9 mouse cellular contexts compared by ENCODE assay signal in the genomic region with DNA sequence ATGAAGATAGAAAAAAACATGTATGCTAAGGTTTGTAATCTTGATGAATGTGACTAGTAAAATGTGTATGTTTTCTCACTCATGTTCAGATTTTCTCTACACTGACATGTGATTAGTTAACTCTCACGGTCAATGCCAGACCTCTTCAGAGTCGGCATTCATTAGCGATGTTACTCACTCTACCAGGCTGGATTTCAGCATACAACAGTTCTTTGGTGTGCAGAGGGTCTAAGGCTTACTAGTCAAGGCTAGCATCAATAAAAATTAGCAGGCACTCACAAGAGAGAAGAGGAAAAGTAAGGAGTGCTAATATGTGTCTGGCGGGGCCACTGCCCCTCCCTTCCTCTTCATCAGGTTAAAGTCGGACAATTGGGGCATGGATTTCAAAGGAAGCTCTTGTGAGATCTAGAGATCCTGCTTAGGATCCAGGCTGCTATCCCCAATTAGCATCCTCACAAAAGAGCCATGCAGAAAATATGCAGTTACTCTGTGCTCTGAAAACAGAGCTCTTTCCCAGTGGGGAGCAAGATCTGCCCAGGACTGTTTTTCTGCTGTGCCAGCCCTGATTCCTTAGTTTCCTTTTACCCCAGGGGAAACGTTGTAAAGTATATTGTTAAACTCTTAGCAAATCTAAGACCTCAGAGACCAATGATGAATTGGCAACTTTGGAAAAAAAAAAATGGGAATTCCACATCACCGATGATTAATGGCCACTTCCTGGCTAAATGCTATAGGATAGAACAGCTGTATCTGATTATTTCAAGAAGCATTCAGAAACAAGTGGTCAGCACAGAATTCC. TPM values are rescaled to one million over a fixed set of nuclear protein-coding genes. Genes with fewer than 3 reads are reported as not detected.
DNase-seq lines count a peak whose midpoint lies in the region; ATAC-seq and TF ChIP-seq lines count a peak whose summit lies in the region.
"Had no signal": no experiment of that assay in that cellular context is flagged by ENCODE, and none has a peak within 500 bp of the region (broad histone marks: within the 10 kb centered on the region; RNA-seq: fewer than 3 reads in every experiment).

No protein-coding gene starts in this region.

- H3K27me3 ChIP-seq in kidney, embryonic 14.5 days (ENCODE audit: control insufficient read depth, insufficient read depth, low read length): no peaks in the 10 kb centered on the region
- no peaks in the 10 kb centered on the region for H3K27me3 ChIP-seq in hindbrain, embryonic 13.5 days
- no peaks in the 10 kb centered on the region for H3K27me3 ChIP-seq in midbrain, postnatal 0 days (ENCODE audit: insufficient read depth, low read length)

- H3K4me2 ChIP-seq in kidney, embryonic 14.5 days (replicated peaks; ENCODE audit: low read depth, low read length): no peak overlapping the region
- H3K4me2 ChIP-seq in hindbrain, embryonic 13.5 days: peak overlapping the region; percentile 11
- no peak overlapping the region for H3K4me2 ChIP-seq in midbrain, postnatal 0 days (ENCODE audit: low read depth, low read length, poor library complexity, severe bottlenecking)

- H3K9ac ChIP-seq in kidney, embryonic 14.5 days (ENCODE audit: low read depth, low read length): no peak overlapping the region
- no peak overlapping the region for H3K9ac ChIP-seq in hindbrain, embryonic 13.5 days
- H3K9ac ChIP-seq in midbrain, postnatal 0 days (replicated peaks; ENCODE audit: low read length, poor library complexity, severe bottlenecking): no peak overlapping the region

- no peaks in the 10 kb centered on the region for H3K9me3 ChIP-seq in kidney, embryonic 14.5 days (ENCODE audit: control insufficient read depth, low read length)
- no peaks in the 10 kb centered on the region for H3K9me3 ChIP-seq in hindbrain, embryonic 13.5 days
- no peaks in the 10 kb centered on the region for H3K9me3 ChIP-seq in midbrain, postnatal 0 days (ENCODE audit: low read length)

- no peak overlapping the region for H3K4me3 ChIP-seq in kidney, embryonic 14.5 days (ENCODE audit: low read length)
- H3K4me3 ChIP-seq in hindbrain, embryonic 13.5 days: no peak overlapping the region
- no peak overlapping the region for H3K4me3 ChIP-seq in midbrain, postnatal 0 days (ENCODE audit: low read depth, low read length)

- 29% methylated on average over 7 of the region's 7 CpGs for WGBS in kidney, embryonic 14.5 days
- 14% methylated on average over 7 of the region's 7 CpGs for WGBS in hindbrain, embryonic 13.5 days
- 9% methylated on average over 7 of the region's 7 CpGs for WGBS in midbrain, postnatal 0 days

- DNase-seq in kidney, adult 8-10 months: no peak
- peak; percentile 48 for DNase-seq in embryo, embryonic 11.5 days (ENCODE audit: low read depth, low spot score)
- peak; percentile 20 for DNase-seq in midbrain, postnatal 0 days (ENCODE audit: low spot score)
- DNase-seq in spleen, postnatal 4 days (ENCODE audit: low spot score in 2 of 2): no peak
- no peak for DNase-seq in lung, postnatal 36 days
- DNase-seq in adrenal gland, adult 2 months: no peak

- no peak for TF ChIP-seq CTCF in midbrain, postnatal 0 days (IDR thresholded peaks at IDR 0.05)

- ATAC-seq in kidney, embryonic 14.5 days (ENCODE audit: low FRiP score, low TSS enrichment): no peak
- ATAC-seq in hindbrain, embryonic 13.5 days (ENCODE audit: low FRiP score): peak; percentile 46; the same call in 1 of the 2 replicates
- no peak for ATAC-seq in midbrain, postnatal 0 days (ENCODE audit: low FRiP score)

- H3K4me1 ChIP-seq in kidney, embryonic 14.5 days (ENCODE audit: control insufficient read depth, insufficient read depth, low read length): 0 out of 2 replicates have a peak, but pooled peaks cover 3% of the 10 kb centered on the region
- peaks cover 19% of the 10 kb centered on the region for H3K4me1 ChIP-seq in hindbrain, embryonic 13.5 days (replicated peaks)
- H3K4me1 ChIP-seq in midbrain, postnatal 0 days (ENCODE audit: insufficient read depth, low read length): 0 out of 2 replicates have a peak, but pooled peaks cover 2% of the 10 kb centered on the region

- H3K27ac ChIP-seq in kidney, embryonic 14.5 days (ENCODE audit: low read depth, low read length): peak overlapping the region; percentile 25
- peak overlapping the region; percentile 27; the same call in 1 of the 2 replicates for H3K27ac ChIP-seq in hindbrain, embryonic 13.5 days
- peak overlapping the region; percentile 51; the same call in 1 of the 2 replicates for H3K27ac ChIP-seq in midbrain, postnatal 0 days (ENCODE audit: low read depth, low read length)
- H3K27ac ChIP-seq: macrophage had no signal

- H3K36me3 ChIP-seq in kidney, embryonic 14.5 days (ENCODE audit: control insufficient read depth, insufficient read depth, low read length): no peaks in the 10 kb centered on the region
- H3K36me3 ChIP-seq in hindbrain, embryonic 13.5 days: no peaks in the 10 kb centered on the region
- no peaks in the 10 kb centered on the region for H3K36me3 ChIP-seq in midbrain, postnatal 0 days (ENCODE audit: insufficient read depth, low read length)

RNA-seq across cellular contexts. Expression of a gene that starts 15.8 kb away (rescaled TPM):
- polyA plus RNA-seq in kidney, embryonic 14.5 days (2014; fragmentation: Nextera tagmentation; extraction: Ambion mirVana): 25.2 and 33.8 TPM in 2 replicates
- polyA plus RNA-seq in hindbrain, embryonic 13.5 days (2015; fragmentation: Nextera tagmentation; extraction: Ambion mirVana): 45.4 and 49.2 TPM in 2 replicates
- 36.2 and 46.4 TPM in 2 replicates for total RNA-seq in midbrain, postnatal 0 days (2014; rRNA removed)
- 34.4 and 37.5 TPM in 2 replicates for polyA plus RNA-seq in midbrain, postnatal 0 days (2015; fragmentation: Nextera tagmentation; extraction: Ambion mirVana)
- total RNA-seq in adrenal gland, adult 2 months (2021): 10 to 100 TPM; 15.9 to 19.3 TPM
- polyA plus RNA-seq in adrenal gland, adult 2 months (2012; rRNA removed): 0.94 and 2.2 TPM in 2 replicates

Comparison
In these comparisons a context has a peak if more than half of its experiments do, and no peak if none do; other contexts are left out.
1. DNase-seq: peak in embryo, embryonic 11.5 days (single experiment) and midbrain, postnatal 0 days (single experiment); none in kidney, adult 8-10 months (0 of 2), spleen, postnatal 4 days (0 of 2), lung, postnatal 36 days (single experiment) and adrenal gland, adult 2 months (single experiment).
2. Peak in every context shown above with its lines, with median percentiles within 50 percentile points of each other: H3K27ac ChIP-seq.